Mouse (Mus musculus): Measurements from ENCODE around the gene 2310022A10Rik. TPM values are rescaled to one million over a fixed set of nuclear protein-coding genes. Genes with fewer than 3 reads are reported as not detected.

The 2310022A10Rik gene
- total and polyA plus RNA-seq, 3 experiments: 72.0 to 79.5 (median 72.1) TPM

GRCm38 (mm10) chr7:27602161-27602560 lies 49.1 kb downstream of the 2310022A10Rik start:
- WGBS: 85% methylated on average over 2 of the region's 2 CpGs
- Histone ChIP-seq H3K27me3 (ENCODE audit: control insufficient read depth, insufficient read depth, low read length) (no peaks in the 10 kb centered on the region), H3K4me3 (no peak overlapping the region), H3K9ac (ENCODE audit: low read depth, low read length) (no peak overlapping the region), H3K27ac (no peak overlapping the region), H3K4me1 (ENCODE audit: control insufficient read depth, insufficient read depth, low read length) (peaks cover 24% of the 10 kb centered on the region), H3K79me2 (replicated peaks; ENCODE audit: control insufficient read depth, insufficient read depth, low read length) (peaks cover 13% of the 10 kb centered on the region), H3K36me3 (ENCODE audit: control insufficient read depth, insufficient read depth, low read length) (no peaks in the 10 kb centered on the region)
- intact Hi-C loops (cut with DNase I): no loop called here
- no peak for TF ChIP-seq POLR2A (IDR thresholded peaks at IDR 0.05; ENCODE audit: insufficient read depth, low read depth, low read length)
- TF ChIP-seq CTCF (IDR thresholded peaks at IDR 0.05): no peak
- TF ChIP-seq EP300 (IDR thresholded peaks at IDR 0.05; ENCODE audit: insufficient read depth, low read depth, low read length): no peak
- DNase-seq: no peak

- no peaks in the 10 kb centered on the region for H3K36me3 ChIP-seq (ENCODE audit: control insufficient read depth, insufficient read depth, low read length)
- 52% methylated on average over 7 of the region's 7 CpGs for WGBS
These were observed 49.8 kb downstream of the 2310022A10Rik start for GRCm38 (mm10) chr7:27602835-27603234.

GRCm38 (mm10) chr7:27604661-27605348 lies 51.8 kb downstream of the 2310022A10Rik start:
- Histone ChIP-seq H3K79me2 (replicated peaks; ENCODE audit: control insufficient read depth, insufficient read depth, low read length) (peaks cover 8% of the 10 kb centered on the region), H3K4me1 (ENCODE audit: control insufficient read depth, insufficient read depth, low read length) (peaks cover 28% of the 10 kb centered on the region), H3K36me3 (ENCODE audit: control insufficient read depth, insufficient read depth, low read length) (no peaks in the 10 kb centered on the region), H3K4me3 (no peak overlapping the region), H3K9ac (ENCODE audit: low read depth, low read length) (no peak overlapping the region), H3K27ac (peak overlapping the region; percentile 82), H3K27me3 (ENCODE audit: control insufficient read depth, insufficient read depth, low read length) (no peaks in the 10 kb centered on the region)
- intact Hi-C loops (cut with DNase I): loop anchor here (5.0 kb wide), 1 partner anchor 37 kb away; no protein-coding TSS in a partner anchor
- 54% methylated on average over 5 of the region's 5 CpGs for WGBS
- TF ChIP-seq POLR2A (IDR thresholded peaks at IDR 0.05; ENCODE audit: insufficient read depth, low read depth, low read length) (no peak), CTCF (IDR thresholded peaks at IDR 0.05) (no peak), EP300 (IDR thresholded peaks at IDR 0.05; ENCODE audit: insufficient read depth, low read depth, low read length) (no peak)
- DNase-seq: no peak

More at GRCm38 (mm10) chr7:27602835-27603234, 49.8 kb downstream of the 2310022A10Rik start:
- H3K4me1 ChIP-seq (ENCODE audit: control insufficient read depth, insufficient read depth, low read length): peaks cover 28% of the 10 kb centered on the region
- TF ChIP-seq POLR2A (IDR thresholded peaks at IDR 0.05; ENCODE audit: insufficient read depth, low read depth, low read length): no peak
- no peak for TF ChIP-seq CTCF (IDR thresholded peaks at IDR 0.05)
- no peak for TF ChIP-seq EP300 (IDR thresholded peaks at IDR 0.05; ENCODE audit: insufficient read depth, low read depth, low read length)
- DNase-seq: no peak
- no peak overlapping the region for H3K27ac ChIP-seq
- peaks cover 13% of the 10 kb centered on the region for H3K79me2 ChIP-seq (replicated peaks; ENCODE audit: control insufficient read depth, insufficient read depth, low read length)
- H3K4me3 ChIP-seq: no peak overlapping the region
- intact Hi-C loops (cut with DNase I): no loop called here
- H3K27me3 ChIP-seq (ENCODE audit: control insufficient read depth, insufficient read depth, low read length): no peaks in the 10 kb centered on the region
- no peak overlapping the region for H3K9ac ChIP-seq (ENCODE audit: low read depth, low read length)

- Histone ChIP-seq H3K9ac (ENCODE audit: low read depth, low read length) (peak overlapping the region; percentile 14; the same call in 1 of the 2 replicates), H3K36me3 (ENCODE audit: control insufficient read depth, insufficient read depth, low read length) (no peaks in the 10 kb centered on the region), H3K27me3 (ENCODE audit: control insufficient read depth, insufficient read depth, low read length) (no peaks in the 10 kb centered on the region), H3K4me3 (peak overlapping the region; percentile 28), H3K4me1 (ENCODE audit: control insufficient read depth, insufficient read depth, low read length) (peaks cover 20% of the 10 kb centered on the region), H3K79me2 (replicated peaks; ENCODE audit: control insufficient read depth, insufficient read depth, low read length) (peaks cover 4% of the 10 kb centered on the region), H3K27ac (peak overlapping the region; percentile 82)
- WGBS: 39% methylated on average over 9 of the region's 9 CpGs
- peak; percentile 79 to 87 for DNase-seq
- TF ChIP-seq POLR2A (IDR thresholded peaks at IDR 0.05; ENCODE audit: insufficient read depth, low read depth, low read length) (peak; percentile 34; the same call in 1 of the 2 replicates), EP300 (IDR thresholded peaks at IDR 0.05; ENCODE audit: insufficient read depth, low read depth, low read length) (peak; percentile 61; the same call in 1 of the 2 replicates), CTCF (IDR thresholded peaks at IDR 0.05) (no peak)
- intact Hi-C loops (cut with DNase I): loop anchor here (2.0 to 5.0 kb wide), 2 partner anchors 13 to 37 kb away; no protein-coding TSS in a partner anchor
These were observed 52.7 kb downstream of the 2310022A10Rik start for GRCm38 (mm10) chr7:27605499-27606285.

DNA sequence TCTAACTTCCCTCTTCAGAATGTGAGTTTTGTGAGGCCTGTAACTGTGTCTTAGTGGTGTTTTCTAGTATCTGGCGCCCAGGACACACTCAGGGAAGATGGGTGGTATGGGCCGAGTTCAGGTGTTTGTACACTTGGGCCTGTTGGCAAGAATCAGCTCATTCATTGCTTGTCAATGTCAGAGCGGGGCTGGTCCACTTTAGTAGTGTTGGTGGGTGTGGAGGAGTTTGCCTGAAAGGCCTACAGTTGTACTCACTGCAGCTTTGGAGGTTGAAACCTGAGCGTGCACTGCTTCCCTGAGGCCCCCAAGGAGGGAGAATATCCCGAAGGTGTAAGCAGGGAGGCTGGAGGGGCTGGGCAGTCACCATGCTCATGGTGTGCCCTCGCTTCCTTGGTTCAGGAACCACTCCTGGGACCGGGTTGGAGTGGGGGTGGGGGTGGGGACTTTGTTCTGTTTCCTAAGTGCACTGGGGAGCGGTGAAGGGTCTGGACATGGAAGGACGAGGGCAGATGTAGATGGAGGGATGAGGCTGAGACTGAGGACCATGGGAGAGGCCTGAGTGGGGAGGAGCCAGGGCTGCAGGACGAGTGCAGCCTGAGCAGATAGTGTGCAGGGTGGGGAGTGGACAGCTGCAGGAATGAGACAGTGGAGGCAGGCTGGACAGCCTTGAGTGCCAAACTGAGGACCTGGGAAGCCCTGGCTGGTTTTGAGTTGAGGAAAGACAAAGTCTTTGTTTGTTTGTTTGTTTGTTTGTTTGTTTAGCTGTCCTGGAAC lies 53.6 kb downstream of the 2310022A10Rik start:
- Histone ChIP-seq H3K4me3 (no peak overlapping the region), H3K9ac (ENCODE audit: low read depth, low read length) (peak overlapping the region; percentile 8; the same call in 1 of the 2 replicates), H3K4me1 (ENCODE audit: control insufficient read depth, insufficient read depth, low read length) (peaks cover 20% of the 10 kb centered on the region), H3K27me3 (ENCODE audit: control insufficient read depth, insufficient read depth, low read length) (no peaks in the 10 kb centered on the region), H3K79me2 (replicated peaks; ENCODE audit: control insufficient read depth, insufficient read depth, low read length) (peaks cover 3% of the 10 kb centered on the region), H3K27ac (peak overlapping the region; percentile 62), H3K36me3 (ENCODE audit: control insufficient read depth, insufficient read depth, low read length) (no peaks in the 10 kb centered on the region)
- 50% methylated on average over 10 of the region's 10 CpGs for WGBS
- DNase-seq: no peak
- intact Hi-C loops (cut with DNase I): loop anchor here (2.0 to 5.0 kb wide), 2 partner anchors 14 to 36 kb away; no protein-coding TSS in a partner anchor
- TF ChIP-seq EP300 (IDR thresholded peaks at IDR 0.05; ENCODE audit: insufficient read depth, low read depth, low read length) (no peak), CTCF (IDR thresholded peaks at IDR 0.05) (no peak), POLR2A (IDR thresholded peaks at IDR 0.05; ENCODE audit: insufficient read depth, low read depth, low read length) (no peak)

All from heart, adult 2 months (tissue).